Mouse (Mus musculus) embryonic facial prominence, embryonic 13.5 days (tissue): ENCODE data around the gene Ldlrad3. TPM values are rescaled to one million over a fixed set of nuclear protein-coding genes. Genes with fewer than 3 reads are reported as not detected.
A peak's percentile ranks its signal among the peaks of the same experiment; 100 is the strongest.

Experiments used
- ATAC-seq: fragments of 200-750 bp; cut with Nextera tagmentation; 2 replicates; pipeline ENCODE4 v1.8.0; 2017; ENCODE audit warnings: low read depth; ENCODE audit not compliant: insufficient number of reproducible peaks, insufficient read depth, low FRiP score, low TSS enrichment
- H3K27ac ChIP-seq: fragments of 300-500 bp; sonication (generic); 2 replicates; pipeline ENCODE4 v1.5.1; 2015; ENCODE audit warnings: moderate library complexity, mild to moderate bottlenecking, inconsistent platforms
- H3K27me3 ChIP-seq: fragments of 300-500 bp; sonication (generic); 2 replicates; pipeline ENCODE4 v1.6.1; 2015; ENCODE audit warnings: mild to moderate bottlenecking, inconsistent platforms
- H3K36me3 ChIP-seq: fragments of 300-500 bp; sonication (generic); 2 replicates; pipeline ENCODE4 v1.6.1; 2015; ENCODE audit warnings: mild to moderate bottlenecking, inconsistent platforms
- H3K4me1 ChIP-seq: fragments of 300-500 bp; sonication (generic); 2 replicates; pipeline ENCODE4 v1.6.1; 2015; ENCODE audit warnings: inconsistent platforms
- H3K4me2 ChIP-seq: fragments of 300-500 bp; sonication (generic); 2 replicates; pipeline ENCODE4 v1.6.1; 2015; ENCODE audit warnings: moderate library complexity, mild to moderate bottlenecking, inconsistent platforms
- H3K4me3 ChIP-seq: fragments of 300-500 bp; sonication (generic); 2 replicates; pipeline ENCODE4 v1.5.1; 2015; ENCODE audit warnings: mild to moderate bottlenecking, inconsistent platforms
- H3K9ac ChIP-seq: fragments of 300-500 bp; sonication (generic); 2 replicates; pipeline ENCODE4 v1.6.1; 2015; ENCODE audit warnings: mild to moderate bottlenecking, inconsistent platforms
- H3K9me3 ChIP-seq: fragments of 300-500 bp; sonication (generic); 2 replicates; pipeline ENCODE4 v1.6.1; 2016; ENCODE audit warnings: inconsistent platforms
- WGBS: fragments of 180-500 bp; shearing (Covaris S2); methylation state at CpG from one replicate; pipeline ENCODE4 v1.1.7; 2015; ENCODE audit warnings: mixed read lengths; 5-methylcytosine and 5-hydroxymethylcytosine counted together
- polyA plus RNA-seq: library from polyadenylated mRNA; unstranded; fragments of >200 nt; fragmentation: Nextera tagmentation; extraction: Ambion mirVana; gene quantifications from 2 replicates; pipeline ENCODE4 v1.2.1, GENCODE M21; 2015

Gene Ldlrad3
- polyA plus RNA-seq, 1 experiment from 2014 or later: 52.4 TPM

- no peaks in the 10 kb centered on the region for H3K36me3 ChIP-seq
- H3K27me3 ChIP-seq: no peaks in the 10 kb centered on the region
- no peak overlapping the region for H3K4me2 ChIP-seq
- H3K9me3 ChIP-seq: no peaks in the 10 kb centered on the region
- H3K4me1 ChIP-seq: peaks cover 64% of the 10 kb centered on the region
- no peak for ATAC-seq
- WGBS: 47% methylated on average over 6 of the region's 6 CpGs
- H3K27ac ChIP-seq: no peak overlapping the region
- no peak overlapping the region for H3K4me3 ChIP-seq
- H3K9ac ChIP-seq: no peak overlapping the region
Observed at GRCm38 (mm10) chr2:102154771-102155211, 31.4 kb downstream of the Ldlrad3 start.

DNA sequence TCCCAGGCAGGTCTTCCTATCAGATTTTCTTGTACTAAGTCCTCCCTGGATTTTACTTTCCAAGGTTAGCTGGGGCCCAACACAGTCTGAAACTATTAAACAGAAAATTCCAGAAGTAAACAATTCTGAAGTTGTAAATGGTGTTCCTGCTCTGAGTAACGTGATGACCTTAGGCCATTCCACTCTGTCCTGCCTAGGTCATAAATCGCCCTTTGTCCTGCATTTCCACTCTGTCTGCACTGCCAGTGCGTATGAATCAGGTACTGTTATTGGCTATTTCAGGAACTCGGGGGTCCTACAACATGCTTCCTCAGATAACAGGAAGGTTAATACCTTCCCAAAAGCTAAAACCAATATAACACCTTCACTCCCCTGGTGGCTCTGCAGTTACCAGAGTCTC lies 31.9 kb downstream of the Ldlrad3 start:
- Histone ChIP-seq H3K4me2 (no peak overlapping the region), H3K4me1 (peaks cover 64% of the 10 kb centered on the region), H3K4me3 (no peak overlapping the region), H3K9ac (no peak overlapping the region), H3K27me3 (no peaks in the 10 kb centered on the region), H3K36me3 (no peaks in the 10 kb centered on the region), H3K9me3 (no peaks in the 10 kb centered on the region), H3K27ac (no peak overlapping the region)
- 52% methylated on average over 4 of the region's 4 CpGs for WGBS
- no peak for ATAC-seq

DNA sequence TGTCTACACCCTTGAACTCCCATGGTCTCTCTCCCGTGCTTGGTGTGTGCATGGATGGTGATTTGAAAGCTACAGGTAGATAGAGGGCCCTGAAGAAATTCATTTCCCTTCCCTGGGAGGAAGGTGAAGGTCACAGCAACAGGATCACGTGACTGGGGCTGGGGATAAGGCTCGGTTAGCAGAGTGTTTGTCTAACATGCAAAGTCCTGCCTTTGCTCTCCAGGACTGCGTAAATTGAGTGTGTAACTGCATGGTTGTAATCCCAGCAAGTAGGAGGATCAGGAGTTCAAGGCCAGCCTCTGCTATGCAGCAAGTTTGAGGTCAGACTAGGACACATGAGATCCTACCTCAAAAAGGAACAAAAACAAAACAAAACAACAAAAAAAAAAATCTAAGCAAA lies 32.7 kb downstream of the Ldlrad3 start:
- H3K9me3 ChIP-seq: no peaks in the 10 kb centered on the region
- H3K4me1 ChIP-seq: peaks cover 64% of the 10 kb centered on the region
- H3K4me2 ChIP-seq: no peak overlapping the region
- no peak overlapping the region for H3K9ac ChIP-seq
- H3K4me3 ChIP-seq: no peak overlapping the region
- WGBS: 83% methylated on average over 4 of the region's 4 CpGs
- H3K27ac ChIP-seq: no peak overlapping the region
- H3K27me3 ChIP-seq: no peaks in the 10 kb centered on the region
- H3K36me3 ChIP-seq: no peaks in the 10 kb centered on the region
- no peak for ATAC-seq

GRCm38 (mm10) chr2:102152851-102153250 lies 33.3 kb downstream of the Ldlrad3 start:
- Histone ChIP-seq H3K36me3 (no peaks in the 10 kb centered on the region), H3K9ac (no peak overlapping the region), H3K9me3 (no peaks in the 10 kb centered on the region), H3K4me2 (no peak overlapping the region), H3K27me3 (no peaks in the 10 kb centered on the region), H3K4me3 (no peak overlapping the region), H3K4me1 (peaks cover 69% of the 10 kb centered on the region), H3K27ac (no peak overlapping the region)
- ATAC-seq: no peak
- WGBS: 81% methylated on average over 5 of the region's 5 CpGs

DNA sequence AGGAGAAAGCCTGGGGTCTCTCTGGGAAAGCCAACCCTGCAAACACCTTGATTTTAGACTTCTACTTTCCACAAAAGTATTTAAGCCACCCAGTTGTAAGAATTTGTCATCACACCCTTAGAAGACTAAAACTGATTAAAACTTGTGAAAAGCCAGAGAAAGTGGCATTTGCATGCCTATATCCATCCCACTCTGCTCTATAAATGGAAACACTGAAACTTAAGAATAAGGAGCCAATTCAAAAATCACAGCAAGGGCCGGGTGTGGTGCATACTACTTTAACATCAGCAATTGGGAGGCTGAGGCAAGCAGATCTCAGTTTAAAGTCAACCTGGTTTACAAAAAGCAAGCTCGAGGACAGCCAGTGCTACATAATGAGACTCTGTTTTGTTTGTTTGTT lies 37.1 kb downstream of the Ldlrad3 start:
- ATAC-seq: no peak
- Histone ChIP-seq H3K27me3 (no peaks in the 10 kb centered on the region), H3K27ac (no peak overlapping the region), H3K36me3 (no peaks in the 10 kb centered on the region), H3K4me2 (no peak overlapping the region), H3K9me3 (no peaks in the 10 kb centered on the region), H3K9ac (no peak overlapping the region), H3K4me3 (no peak overlapping the region), H3K4me1 (peaks cover 46% of the 10 kb centered on the region)
- 93% methylated on average over 2 of the region's 2 CpGs for WGBS

DNA sequence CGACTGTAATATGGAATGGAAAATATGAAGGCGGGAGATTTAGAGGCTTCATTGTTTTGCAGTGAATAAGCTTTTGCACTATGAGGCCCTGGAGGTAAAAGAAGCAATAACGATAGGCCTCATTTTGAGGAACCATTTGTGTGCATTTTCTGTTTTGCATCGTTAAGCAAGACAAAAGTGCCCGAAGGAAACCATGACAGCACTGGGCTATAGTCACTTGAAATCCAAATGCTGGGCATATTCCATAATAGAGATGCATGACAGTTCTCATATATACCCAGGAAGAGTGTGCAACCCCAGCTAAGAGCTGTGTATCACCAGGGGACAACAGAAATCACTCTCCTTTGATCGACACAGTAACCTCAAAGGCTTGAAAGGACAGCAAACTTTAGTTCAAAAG lies 38.1 kb downstream of the Ldlrad3 start:
- no peak for ATAC-seq
- WGBS: 76% methylated on average over 6 of the region's 6 CpGs

DNA sequence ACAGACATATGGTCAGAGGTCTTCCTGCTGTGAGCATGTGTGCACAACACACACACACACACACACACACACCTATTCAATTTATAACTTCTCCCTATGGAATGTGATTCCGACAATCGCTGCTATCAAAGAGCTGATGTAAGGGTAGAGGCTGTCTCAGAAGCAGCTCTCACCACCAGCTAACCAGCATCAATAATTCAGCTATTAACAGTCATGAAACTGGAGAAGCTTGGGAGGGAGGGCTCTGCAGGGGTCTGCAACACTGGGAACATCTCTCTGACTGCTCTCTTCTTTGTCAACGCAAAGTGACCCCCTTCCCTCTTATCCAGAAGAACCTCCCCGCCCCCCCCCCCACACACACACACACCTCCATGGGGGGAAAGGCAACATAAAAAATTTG lies 38.6 kb downstream of the Ldlrad3 start:
- Histone ChIP-seq H3K9ac (no peak overlapping the region), H3K4me3 (no peak overlapping the region), H3K9me3 (no peaks in the 10 kb centered on the region), H3K27ac (no peak overlapping the region), H3K4me1 (peaks cover 41% of the 10 kb centered on the region), H3K4me2 (no peak overlapping the region), H3K27me3 (no peaks in the 10 kb centered on the region), H3K36me3 (no peaks in the 10 kb centered on the region)
- no peak for ATAC-seq
- WGBS: 62% methylated on average over 4 of the region's 4 CpGs

More for the DNA sequence above, 38.1 kb downstream of the Ldlrad3 start:
- no peak overlapping the region for H3K9ac ChIP-seq
- H3K27me3 ChIP-seq: no peaks in the 10 kb centered on the region
- no peaks in the 10 kb centered on the region for H3K9me3 ChIP-seq
- no peak overlapping the region for H3K4me3 ChIP-seq
- H3K4me1 ChIP-seq: peaks cover 41% of the 10 kb centered on the region
- H3K27ac ChIP-seq: no peak overlapping the region
- no peaks in the 10 kb centered on the region for H3K36me3 ChIP-seq
- no peak overlapping the region for H3K4me2 ChIP-seq

GRCm38 (mm10) chr2:102146386-102146785 lies 39.8 kb downstream of the Ldlrad3 start:
- no peak overlapping the region for H3K9ac ChIP-seq
- ATAC-seq: no peak
- 83% methylated on average over 8 of the region's 8 CpGs for WGBS
- no peak overlapping the region for H3K27ac ChIP-seq
- no peaks in the 10 kb centered on the region for H3K9me3 ChIP-seq
- H3K27me3 ChIP-seq: no peaks in the 10 kb centered on the region
- H3K36me3 ChIP-seq: no peaks in the 10 kb centered on the region
- no peak overlapping the region for H3K4me2 ChIP-seq
- no peak overlapping the region for H3K4me3 ChIP-seq
- H3K4me1 ChIP-seq: peaks cover 35% of the 10 kb centered on the region

- H3K4me2 ChIP-seq: no peak overlapping the region
- no peaks in the 10 kb centered on the region for H3K9me3 ChIP-seq
- no peak overlapping the region for H3K27ac ChIP-seq
- no peak for ATAC-seq
- no peak overlapping the region for H3K4me3 ChIP-seq
- H3K9ac ChIP-seq: no peak overlapping the region
- WGBS: 87% methylated on average over 3 of the region's 3 CpGs
- H3K27me3 ChIP-seq: no peaks in the 10 kb centered on the region
- H3K4me1 ChIP-seq: peaks cover 31% of the 10 kb centered on the region
- no peaks in the 10 kb centered on the region for H3K36me3 ChIP-seq
Observed at GRCm38 (mm10) chr2:102145036-102145435, 41.1 kb downstream of the Ldlrad3 start.

GRCm38 (mm10) chr2:102144311-102144710 lies 41.9 kb downstream of the Ldlrad3 start:
- Histone ChIP-seq H3K4me2 (no peak overlapping the region), H3K27ac (no peak overlapping the region), H3K36me3 (no peaks in the 10 kb centered on the region), H3K4me1 (peaks cover 36% of the 10 kb centered on the region), H3K9ac (no peak overlapping the region), H3K27me3 (no peaks in the 10 kb centered on the region), H3K4me3 (no peak overlapping the region), H3K9me3 (no peaks in the 10 kb centered on the region)
- ATAC-seq: no peak
- WGBS: 88% methylated on average over 1 of the region's 1 CpGs

DNA sequence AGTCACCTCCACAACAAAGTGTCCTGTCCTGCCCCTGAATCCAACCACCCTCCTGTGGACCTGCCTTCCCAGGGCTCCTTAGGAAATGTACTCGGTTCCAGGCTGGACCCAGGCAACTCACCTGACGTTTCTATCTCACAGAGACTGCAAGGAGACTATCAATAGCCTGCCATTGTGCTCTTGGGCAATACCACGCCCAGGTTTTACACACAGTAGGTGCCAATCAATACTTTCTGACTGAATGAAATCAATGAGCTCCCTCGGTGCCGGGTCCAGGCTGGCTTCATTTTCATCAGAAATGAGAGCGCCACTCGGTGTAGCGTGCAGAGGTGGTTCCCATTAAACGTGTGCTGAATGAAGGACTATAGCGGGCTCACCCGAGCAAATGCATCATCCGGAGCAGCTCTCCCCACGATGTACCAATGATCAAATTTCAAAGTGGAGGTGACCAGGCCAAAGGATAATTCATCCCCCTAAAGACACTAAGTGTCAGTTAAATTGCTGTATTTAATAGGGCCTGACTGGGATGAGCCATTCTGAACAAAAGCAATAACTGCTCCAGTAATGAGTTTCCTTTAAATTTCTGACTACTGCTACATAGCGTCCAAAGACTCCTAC lies 43.4 kb downstream of the Ldlrad3 start:
- ATAC-seq: no peak
- H3K9ac ChIP-seq: 0 out of 2 replicates have a peak overlapping the region, but pooled peaks have one; percentile 16
- no peaks in the 10 kb centered on the region for H3K36me3 ChIP-seq
- no peak overlapping the region for H3K27ac ChIP-seq
- no peaks in the 10 kb centered on the region for H3K9me3 ChIP-seq
- WGBS: 62% methylated on average over 14 of the region's 14 CpGs
- no peak overlapping the region for H3K4me2 ChIP-seq
- H3K27me3 ChIP-seq: no peaks in the 10 kb centered on the region
- H3K4me3 ChIP-seq: no peak overlapping the region
- peaks cover 47% of the 10 kb centered on the region for H3K4me1 ChIP-seq

GRCm38 (mm10) chr2:102142197-102142623 lies 44.0 kb downstream of the Ldlrad3 start:
- Histone ChIP-seq H3K9me3 (no peaks in the 10 kb centered on the region), H3K4me2 (no peak overlapping the region), H3K4me1 (peaks cover 47% of the 10 kb centered on the region), H3K36me3 (no peaks in the 10 kb centered on the region), H3K9ac (0 out of 2 replicates have a peak overlapping the region, but pooled peaks have one; percentile 16), H3K27me3 (no peaks in the 10 kb centered on the region), H3K4me3 (no peak overlapping the region), H3K27ac (no peak overlapping the region)
- ATAC-seq: no peak
- WGBS: 47% methylated on average over 4 of the region's 4 CpGs
